Mouse (Mus musculus) megakaryocyte, embryonic 14.5 days (primary cell): ENCODE results near the gene Serpine2. TPM values are rescaled to one million over a fixed set of nuclear protein-coding genes. Genes with fewer than 3 reads are reported as not detected.

Source experiments
- H3K27me3 ChIP-seq: replicated peaks from 2 replicates; pipeline ENCODE3; 2012; ENCODE audit warnings: inconsistent platforms
- H3K36me3 ChIP-seq: replicated peaks from 2 replicates; pipeline ENCODE3; 2012; ENCODE audit warnings: low read length, inconsistent platforms, mixed read lengths
- H3K4me1 ChIP-seq: 2 replicates; pipeline ENCODE4 v1.6.1; 2012; ENCODE audit warnings: inconsistent platforms
- H3K4me3 ChIP-seq: replicated peaks from 2 replicates; pipeline ENCODE3; 2012; ENCODE audit warnings: moderate library complexity, mild to moderate bottlenecking, inconsistent platforms
- H3K9me3 ChIP-seq: 2 replicates; pipeline ENCODE4 v1.6.1; 2012; ENCODE audit warnings: inconsistent platforms
- FLI1 ChIP-seq: IDR thresholded peaks from 2 replicates; pipeline ENCODE4 v1.6.1; 2012; ENCODE audit warnings: low read length, inconsistent platforms, mixed read lengths
- GATA1 ChIP-seq: IDR thresholded peaks from 3 replicates; pipeline ENCODE4 v1.6.1; 2012; ENCODE audit warnings: mixed read lengths, low read length, inconsistent platforms, borderline replicate concordance
- polyA plus RNA-seq: library from polyadenylated mRNA; stranded (reverse); fragments of >175 nt; gene quantifications from 2 replicates; pipeline ENCODE4 v1.2.3, GENCODE M21; 2012; ENCODE audit warnings: low replicate concordance; ENCODE audit not compliant: insufficient read depth

The Serpine2 gene
- polyA plus RNA-seq = 38.8 and 48.3 TPM in 2 replicates

GRCm38 (mm10) chr1:79861130-79861942, at the start of gene Serpine2:
Gene Serpine2, minus strand, starts transcription at chr1:79861180.
- Histone ChIP-seq H3K9me3 (no peaks in the 10 kb centered on the region; the same call in 1 of the 2 replicates), H3K36me3 (no peaks in the 10 kb centered on the region), H3K4me3 (peak within 1 kb of the TSS; percentile 76), H3K4me1 (peaks cover 64% of the 10 kb centered on the region), H3K27me3 (peaks cover 22% of the 10 kb centered on the region)
- TF ChIP-seq FLI1 = no peak
- no peak for TF ChIP-seq GATA1

- H3K36me3 ChIP-seq = no peaks in the 10 kb centered on the region
- peaks cover 2% of the 10 kb centered on the region for H3K27me3 ChIP-seq
- no peak for TF ChIP-seq FLI1
- H3K9me3 ChIP-seq = peaks cover 14% of the 10 kb centered on the region
- H3K4me1 ChIP-seq = no peaks in the 10 kb centered on the region
- H3K4me3 ChIP-seq = no peak overlapping the region
These were observed 46.8 kb upstream of the Serpine2 start for GRCm38 (mm10) chr1:79907811-79908210.

GRCm38 (mm10) chr1:79905241-79905640, 44.3 kb upstream of the Serpine2 start:
- Histone ChIP-seq H3K36me3 (no peaks in the 10 kb centered on the region), H3K4me3 (no peak overlapping the region), H3K9me3 (peaks cover 7% of the 10 kb centered on the region), H3K4me1 (no peaks in the 10 kb centered on the region), H3K27me3 (peaks cover 9% of the 10 kb centered on the region)
- TF ChIP-seq FLI1 = no peak
- no peak for TF ChIP-seq GATA1

GRCm38 (mm10) chr1:79902901-79903300, 41.9 kb upstream of the Serpine2 start:
- H3K4me3 ChIP-seq = no peak overlapping the region
- no peaks in the 10 kb centered on the region for H3K4me1 ChIP-seq
- H3K27me3 ChIP-seq = peaks cover 7% of the 10 kb centered on the region
- peaks cover 7% of the 10 kb centered on the region for H3K9me3 ChIP-seq
- no peak for TF ChIP-seq GATA1
- no peak for TF ChIP-seq FLI1
- no peaks in the 10 kb centered on the region for H3K36me3 ChIP-seq

- H3K4me1 ChIP-seq = peaks cover 9% of the 10 kb centered on the region
- H3K27me3 ChIP-seq = peaks cover 15% of the 10 kb centered on the region
- TF ChIP-seq GATA1 = no peak
- TF ChIP-seq FLI1 = no peak
- H3K4me3 ChIP-seq = no peak overlapping the region
- H3K36me3 ChIP-seq = no peaks in the 10 kb centered on the region
- peaks cover 6% of the 10 kb centered on the region for H3K9me3 ChIP-seq
These were observed 21.7 kb upstream of the Serpine2 start for GRCm38 (mm10) chr1:79882648-79883047.

- no peaks in the 10 kb centered on the region for H3K36me3 ChIP-seq
- TF ChIP-seq FLI1 = no peak
- no peak for TF ChIP-seq GATA1
- peaks cover 10% of the 10 kb centered on the region for H3K4me1 ChIP-seq
- no peak overlapping the region for H3K4me3 ChIP-seq
- no peaks in the 10 kb centered on the region for H3K9me3 ChIP-seq
- peaks cover 4% of the 10 kb centered on the region for H3K27me3 ChIP-seq
These were observed 13.8 kb upstream of the Serpine2 start for GRCm38 (mm10) chr1:79874741-79875140.

GRCm38 (mm10) chr1:79860411-79861039, 455 bp downstream of the Serpine2 start:
- peaks cover 22% of the 10 kb centered on the region for H3K27me3 ChIP-seq
- no peaks in the 10 kb centered on the region; the same call in 1 of the 2 replicates for H3K9me3 ChIP-seq
- H3K4me1 ChIP-seq = peaks cover 72% of the 10 kb centered on the region
- H3K4me3 ChIP-seq = peak overlapping the region; percentile 76
- no peak for TF ChIP-seq FLI1
- no peak for TF ChIP-seq GATA1
- peaks cover 4% of the 10 kb centered on the region for H3K36me3 ChIP-seq

GRCm38 (mm10) chr1:79859975-79860374, 1.0 kb downstream of the Serpine2 start:
- Histone ChIP-seq H3K4me1 (peaks cover 74% of the 10 kb centered on the region), H3K27me3 (peaks cover 22% of the 10 kb centered on the region), H3K9me3 (no peaks in the 10 kb centered on the region; the same call in 1 of the 2 replicates), H3K4me3 (no peak overlapping the region), H3K36me3 (peaks cover 6% of the 10 kb centered on the region)
- TF ChIP-seq FLI1 = no peak
- TF ChIP-seq GATA1 = no peak

- peaks cover 22% of the 10 kb centered on the region for H3K27me3 ChIP-seq
- no peaks in the 10 kb centered on the region; the same call in 1 of the 2 replicates for H3K9me3 ChIP-seq
- TF ChIP-seq GATA1 (no peak), FLI1 (no peak)
- H3K4me3 ChIP-seq = peak overlapping the region; percentile 95
- peaks cover 77% of the 10 kb centered on the region for H3K4me1 ChIP-seq
- H3K36me3 ChIP-seq = peaks cover 16% of the 10 kb centered on the region
These were observed 2.0 kb downstream of the Serpine2 start for GRCm38 (mm10) chr1:79859026-79859425.

GRCm38 (mm10) chr1:79858389-79858994, 2.5 kb downstream of the Serpine2 start:
- H3K4me3 ChIP-seq = peak overlapping the region; percentile 95
- no peaks in the 10 kb centered on the region; the same call in 1 of the 2 replicates for H3K9me3 ChIP-seq
- TF ChIP-seq FLI1 = no peak
- TF ChIP-seq GATA1 = no peak
- H3K36me3 ChIP-seq = peaks cover 20% of the 10 kb centered on the region
- H3K4me1 ChIP-seq = peaks cover 82% of the 10 kb centered on the region
- peaks cover 22% of the 10 kb centered on the region for H3K27me3 ChIP-seq
